Mouse (Mus musculus) layer of hippocampus, postnatal 10 days (tissue): ENCODE measurements around the gene Tmem262. TPM values are rescaled to one million over a fixed set of nuclear protein-coding genes. Genes with fewer than 3 reads are reported as not detected.

Experiments used
- DNase-seq, 2 experiments: peaks; one replicate each; pipeline ENCODE4 v3.0.0; 2021; ENCODE audit warnings: low spot score in 2 of 2
- total RNA-seq, 2 experiments: library from RNA; stranded (reverse); gene quantifications; 2 replicates each; pipeline ENCODE4 v1.2.3; 2021

The Tmem262 gene
- total RNA-seq, 2 experiments from 2014 or later: not detected

DNA sequence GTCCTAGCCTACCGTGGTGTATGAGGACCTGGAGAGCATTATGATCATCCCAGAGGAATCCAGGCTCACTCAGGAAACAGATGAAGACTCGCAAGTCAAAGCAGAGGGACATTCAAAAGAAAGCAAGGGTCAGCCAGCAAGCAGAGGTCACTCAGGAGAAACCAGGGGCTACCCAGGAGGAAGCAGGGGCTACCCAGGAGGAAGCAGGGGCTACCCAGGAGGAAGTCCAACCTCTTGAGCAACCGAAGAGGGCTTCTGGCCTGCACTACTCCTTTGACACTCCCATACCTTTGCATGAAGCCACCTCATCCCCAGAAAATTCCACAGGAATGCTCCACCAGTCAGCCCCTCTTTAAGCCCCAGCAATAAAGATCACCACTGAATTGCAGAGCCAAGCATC lies 18.0 kb downstream of the Tmem262 start:
- no peak for DNase-seq

DNA sequence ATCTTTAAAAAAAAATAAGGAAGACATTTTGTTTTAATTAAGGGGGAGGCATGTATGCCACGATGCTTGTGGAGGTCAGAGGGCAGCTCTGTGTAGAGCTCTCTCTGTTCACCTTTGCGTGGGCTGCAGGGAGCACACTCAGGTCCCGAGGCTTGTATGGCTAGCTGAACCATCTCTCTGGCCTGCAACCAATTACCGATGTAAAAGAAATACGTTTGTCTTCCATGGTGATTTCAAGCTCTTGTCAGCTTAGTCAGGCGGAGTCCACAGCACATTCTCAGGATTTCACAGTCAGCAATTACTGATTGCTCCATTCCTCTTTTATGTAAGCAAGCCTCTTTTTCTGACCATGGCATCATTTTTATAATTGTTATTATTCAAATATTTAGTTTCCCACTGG lies 21.4 kb downstream of the Tmem262 start:
- DNase-seq: no peak

DNA sequence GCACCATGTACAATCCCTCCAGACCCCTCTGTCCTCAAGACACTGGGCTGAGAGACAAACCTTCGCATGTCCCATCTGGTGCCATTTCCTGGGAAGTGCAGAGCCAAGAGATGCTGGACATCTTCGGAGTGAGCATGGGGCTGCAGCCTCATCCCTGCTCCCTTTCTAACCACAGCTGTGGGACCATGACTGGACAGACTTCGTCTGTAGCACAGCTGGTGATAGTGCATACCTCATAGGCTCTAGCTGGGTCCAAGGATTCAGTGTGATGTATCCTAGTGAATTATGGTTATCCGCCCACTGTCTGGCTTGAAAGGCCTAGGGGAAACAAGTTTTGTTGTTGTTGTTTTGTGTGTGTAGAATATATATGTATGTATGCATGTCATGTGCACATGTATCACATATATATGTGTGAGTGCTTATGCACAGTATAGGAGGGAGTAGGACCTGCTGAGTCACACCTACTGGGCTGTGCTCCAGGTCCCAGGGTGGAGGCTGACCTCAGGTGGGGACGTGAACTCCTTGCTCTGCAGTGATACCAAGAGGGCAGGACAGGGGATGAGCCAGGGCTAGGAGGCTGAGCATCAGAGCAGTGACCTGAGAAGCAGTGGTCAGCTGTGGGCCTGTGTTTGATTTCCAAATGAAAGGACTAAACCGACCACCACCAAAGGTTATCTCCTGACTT lies 22.5 kb downstream of the Tmem262 start:
- DNase-seq: no peak

DNA sequence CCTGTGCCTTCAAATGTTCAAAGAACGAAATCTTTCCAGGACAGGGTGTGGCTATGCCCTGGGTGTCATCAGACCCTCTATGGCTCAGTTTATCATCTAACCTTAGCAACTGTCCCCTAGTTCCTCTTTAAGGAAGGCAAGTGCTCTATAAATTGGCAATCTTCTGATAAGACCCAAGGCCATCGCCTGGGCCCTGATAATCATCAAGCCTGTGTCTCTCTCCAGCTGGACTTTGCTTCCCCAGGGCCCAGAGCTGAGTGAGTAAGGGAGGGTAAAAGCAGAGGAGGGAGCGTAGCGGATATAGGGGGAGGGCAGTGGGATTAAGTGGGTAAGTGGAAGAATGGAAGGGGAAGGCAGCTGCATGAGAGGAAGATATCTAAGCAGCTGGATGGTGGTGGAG lies 24.6 kb downstream of the Tmem262 start:
- no peak for DNase-seq

DNA sequence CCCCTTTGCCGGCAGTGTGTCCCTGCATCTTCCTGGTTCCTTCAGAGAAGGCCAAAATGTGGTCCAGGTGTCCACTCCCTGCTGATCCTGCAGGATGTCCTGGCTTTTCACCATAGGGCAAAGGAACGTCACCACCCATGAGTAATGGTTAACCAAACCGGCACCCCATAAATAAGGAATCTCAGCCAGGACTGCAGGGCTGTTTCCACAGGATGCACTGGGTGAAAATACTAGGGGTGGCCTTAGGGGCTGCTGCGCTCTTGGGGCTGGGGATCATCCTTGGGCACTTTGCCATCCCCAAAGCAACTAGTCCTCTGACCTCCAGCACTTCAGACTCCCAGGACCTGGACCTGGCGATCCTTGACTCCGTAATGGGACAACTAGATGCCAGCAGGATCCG lies 25.8 kb downstream of the Tmem262 start, which contains the start of gene Naaladl1:
TSS of gene Naaladl1 (plus strand) at position 197 of the 400 bp plus-strand sequence.
- no peak for DNase-seq

DNA sequence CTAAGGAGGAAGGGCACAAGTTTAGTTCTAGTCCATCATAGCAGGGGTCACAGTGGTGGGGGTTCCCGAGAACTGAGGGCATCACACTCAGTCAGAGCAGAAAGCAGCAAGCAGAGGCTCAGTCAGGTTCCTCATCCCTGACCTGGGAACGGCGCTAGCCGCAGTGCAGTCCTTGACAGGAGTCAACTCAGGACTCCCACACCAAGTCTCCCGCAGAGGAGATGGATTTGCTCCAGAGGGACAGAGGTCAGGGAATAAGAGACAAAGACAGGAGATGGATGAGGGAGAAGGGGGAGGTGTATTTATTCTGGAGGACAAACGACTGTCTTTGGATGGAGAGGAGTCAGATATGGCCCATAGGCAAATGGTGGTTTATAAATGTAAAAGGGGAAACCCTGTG lies 33.3 kb downstream of the Tmem262 start:
- DNase-seq: no peak

DNA sequence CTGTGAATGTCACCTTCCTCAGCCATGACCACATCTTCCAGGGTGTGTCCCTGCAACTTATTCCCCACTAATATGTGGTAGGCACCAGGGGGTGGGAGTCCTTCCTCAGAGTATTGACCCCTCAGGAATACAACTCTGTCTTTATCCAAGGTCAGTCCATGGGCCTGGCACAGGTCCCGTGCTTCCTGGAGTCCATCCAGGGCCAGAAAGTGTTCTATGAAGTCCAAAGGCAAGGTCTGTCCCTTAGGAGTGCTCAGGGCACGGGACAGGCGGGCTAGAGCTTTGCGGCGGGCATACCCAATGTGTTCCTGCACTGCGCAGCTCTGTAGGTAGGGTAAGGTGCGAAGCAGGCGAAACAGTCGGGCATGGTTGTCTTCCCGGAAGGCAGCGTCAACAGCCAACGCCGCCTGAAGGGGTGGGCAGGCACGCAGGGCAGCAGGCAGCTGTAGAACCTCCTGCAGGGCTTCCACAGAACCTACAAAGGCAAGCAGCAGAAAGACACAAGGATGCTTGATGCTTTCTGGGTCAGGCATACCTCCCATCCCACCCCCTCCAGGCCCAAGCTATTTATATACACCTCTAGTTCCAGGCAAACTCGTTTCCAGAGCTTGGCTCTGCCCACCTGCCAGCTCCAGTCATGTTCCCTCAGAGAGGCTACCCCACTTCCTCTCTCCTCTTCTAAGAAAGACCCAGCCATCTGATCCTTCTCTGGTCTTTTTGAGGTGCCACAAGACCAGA lies 36.4 kb downstream of the Tmem262 start:
- DNase-seq: no peak

DNA sequence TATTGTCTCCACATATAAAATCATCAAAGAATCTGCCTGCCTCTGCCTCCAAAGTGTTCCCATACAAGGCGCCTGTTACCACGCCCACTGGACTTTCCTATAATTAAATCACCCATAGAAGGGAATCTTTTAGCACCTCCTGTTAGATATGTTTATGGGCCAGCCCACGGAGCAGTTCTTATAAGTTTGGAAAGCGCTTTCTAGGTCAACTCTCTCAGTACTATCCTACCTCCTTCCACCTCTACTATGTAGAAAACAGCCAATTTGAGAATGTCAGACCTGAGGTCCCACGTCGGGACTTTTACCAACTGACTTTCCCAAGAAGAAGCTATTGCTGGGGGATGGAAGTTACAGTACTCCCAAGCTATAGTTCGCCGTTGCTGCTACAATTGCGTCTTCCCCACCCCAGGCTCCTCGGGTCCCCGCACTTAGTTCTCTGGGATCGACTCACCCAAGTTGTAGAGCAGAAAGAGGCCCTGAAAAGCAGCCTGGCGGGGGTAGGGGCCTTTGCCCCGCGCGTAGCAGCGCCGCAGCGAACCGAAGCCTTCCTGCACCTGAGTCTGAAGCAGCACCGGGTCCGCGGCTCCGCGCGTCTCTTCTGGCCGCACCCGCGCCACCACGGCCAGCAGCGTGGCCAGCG lies 37.6 kb downstream of the Tmem262 start:
- DNase-seq: no peak

DNA sequence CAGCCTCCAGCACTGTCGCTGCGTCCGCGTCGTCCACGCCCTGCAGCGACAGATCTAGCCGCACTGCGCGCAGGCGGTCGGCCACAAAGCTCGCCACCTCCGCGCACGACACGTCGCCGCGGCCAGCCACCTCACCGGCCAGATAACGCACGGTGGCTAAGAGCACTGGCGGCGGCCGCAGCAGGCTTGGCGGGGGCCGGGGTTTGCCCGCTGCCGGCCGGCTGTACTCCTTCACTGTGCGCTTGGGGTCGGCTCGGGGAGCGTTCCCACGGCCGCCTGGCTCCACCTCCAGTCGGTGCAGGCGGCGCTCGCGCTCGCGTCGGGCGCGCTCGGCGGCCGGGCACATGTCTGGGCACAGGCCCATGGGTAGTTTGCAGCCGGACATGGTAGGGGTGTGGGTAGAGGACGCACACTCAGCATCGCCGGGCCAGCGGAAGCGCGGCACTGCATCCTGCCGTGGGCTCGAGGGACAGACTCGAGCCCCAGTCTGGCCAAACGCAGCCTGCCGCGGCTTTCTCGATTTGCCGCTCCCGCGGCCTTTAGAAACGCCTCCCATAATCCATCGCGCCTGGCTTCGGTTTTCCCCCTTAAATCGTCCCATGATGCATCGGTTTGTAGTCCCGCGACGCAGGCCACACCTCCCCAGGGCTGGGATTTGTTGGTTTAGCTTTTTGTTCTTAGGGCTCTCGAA lies 38.3 kb downstream of the Tmem262 start, which contains the start of gene Sac3d1:
TSS of gene Sac3d1 (minus strand) at position 665 of the 691 bp plus-strand sequence.
- peak; percentile 83 to 89 for DNase-seq

DNA sequence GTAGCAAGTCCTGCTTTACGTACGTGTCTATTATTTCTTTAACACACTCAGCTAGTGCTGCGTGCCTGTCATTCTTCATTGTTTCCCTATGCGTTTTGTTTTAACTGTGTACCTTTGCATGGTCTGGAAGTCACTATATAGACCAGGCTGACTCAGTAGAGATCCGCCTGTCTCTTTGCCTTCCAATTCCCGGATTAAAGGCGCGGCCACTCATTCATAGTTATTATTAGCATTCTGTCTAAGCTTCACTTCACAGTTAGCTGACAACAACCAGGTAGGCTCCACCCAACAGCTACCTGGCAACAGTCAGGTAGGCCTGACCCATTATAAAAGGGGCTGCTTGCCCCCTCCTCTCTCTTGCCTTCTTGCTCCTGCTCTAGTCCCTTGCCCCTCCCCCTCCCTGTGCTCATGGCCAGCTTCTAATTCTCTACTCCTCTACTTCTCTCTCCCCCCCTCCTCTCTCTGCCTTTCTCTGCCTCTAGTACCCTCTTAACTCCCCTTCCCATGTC lies 38.9 kb downstream of the Tmem262 start:
- no peak for DNase-seq

DNA sequence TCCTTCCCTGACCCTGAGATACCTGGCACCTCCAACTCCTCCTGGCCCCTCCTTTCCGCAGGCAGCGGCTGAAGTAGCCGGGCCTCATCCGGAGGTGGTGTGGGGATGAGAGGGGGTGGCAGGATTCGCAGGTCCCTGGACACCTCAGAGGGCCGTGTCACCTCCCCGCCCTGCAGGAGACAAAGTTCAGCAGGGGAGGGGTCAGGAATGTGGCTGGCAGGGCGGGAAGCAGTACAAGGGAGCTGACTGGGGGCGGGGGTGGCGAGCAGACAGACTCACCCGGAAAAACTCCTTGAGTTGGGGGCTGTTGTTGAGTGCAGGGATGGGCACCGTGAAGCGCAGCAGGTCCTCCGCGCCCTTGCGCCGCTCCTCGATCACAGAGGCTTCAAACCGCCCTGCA lies 41.9 kb downstream of the Tmem262 start:
- DNase-seq: no peak

DNA sequence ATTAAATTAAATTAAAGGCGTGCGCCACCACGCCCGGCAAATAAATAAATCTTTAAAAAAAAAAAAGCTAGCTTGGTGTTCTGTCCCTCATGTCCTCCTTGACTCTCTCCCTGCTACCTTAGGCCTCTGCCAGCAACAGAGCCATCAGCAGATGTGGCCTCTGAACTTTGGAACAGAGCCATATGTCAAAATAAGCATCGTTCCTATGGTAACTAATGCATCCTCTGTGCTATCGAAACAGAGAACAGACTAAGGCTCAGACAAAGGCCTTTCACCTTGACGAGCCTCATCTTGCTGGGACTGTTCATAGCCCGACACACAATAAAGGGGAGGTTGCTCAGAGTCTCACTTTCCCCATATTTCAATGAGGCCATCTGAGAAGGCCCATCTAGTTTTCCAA lies 43.5 kb downstream of the Tmem262 start:
- DNase-seq: no peak

DNA sequence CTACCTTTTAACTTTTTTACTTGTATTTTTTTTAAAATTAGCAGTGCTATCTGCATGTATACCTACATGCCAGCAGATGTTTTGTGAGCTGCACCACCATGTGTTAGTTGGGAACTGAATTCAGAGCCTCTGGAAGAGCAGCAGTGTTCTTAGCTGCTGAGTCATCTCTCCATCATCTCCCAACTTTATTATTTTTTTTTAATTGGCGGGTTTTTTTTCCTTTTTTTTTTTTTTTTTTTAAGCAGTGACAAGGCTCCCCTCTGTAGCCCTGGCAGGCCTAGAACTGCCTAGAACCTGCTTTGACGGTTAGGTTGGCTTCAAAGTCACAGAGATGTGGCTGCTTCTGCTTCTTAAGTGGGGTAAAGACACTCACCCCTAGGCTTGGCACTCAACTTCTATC lies 45.1 kb downstream of the Tmem262 start:
- DNase-seq: no peak

DNA sequence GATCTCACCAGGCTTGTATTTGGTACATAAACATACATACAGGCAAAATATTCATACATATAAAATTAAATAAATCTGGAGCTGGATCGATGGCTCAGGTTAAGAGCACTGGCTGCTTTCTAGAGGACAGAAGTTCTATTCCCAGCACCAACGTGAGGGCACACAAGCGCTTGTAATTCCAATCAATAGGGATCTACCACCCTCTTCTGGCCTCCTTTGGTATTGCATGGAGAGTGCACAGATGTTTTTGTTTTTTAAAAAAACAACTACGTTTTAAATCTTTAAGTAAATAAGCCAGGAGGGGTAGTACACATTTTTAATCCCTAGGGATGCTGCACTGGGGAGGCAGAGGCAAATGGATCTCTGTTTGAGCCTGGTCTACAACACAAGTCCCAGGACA lies 46.5 kb downstream of the Tmem262 start:
- DNase-seq: peak in 1 of 2 experiments; percentile 44

DNA sequence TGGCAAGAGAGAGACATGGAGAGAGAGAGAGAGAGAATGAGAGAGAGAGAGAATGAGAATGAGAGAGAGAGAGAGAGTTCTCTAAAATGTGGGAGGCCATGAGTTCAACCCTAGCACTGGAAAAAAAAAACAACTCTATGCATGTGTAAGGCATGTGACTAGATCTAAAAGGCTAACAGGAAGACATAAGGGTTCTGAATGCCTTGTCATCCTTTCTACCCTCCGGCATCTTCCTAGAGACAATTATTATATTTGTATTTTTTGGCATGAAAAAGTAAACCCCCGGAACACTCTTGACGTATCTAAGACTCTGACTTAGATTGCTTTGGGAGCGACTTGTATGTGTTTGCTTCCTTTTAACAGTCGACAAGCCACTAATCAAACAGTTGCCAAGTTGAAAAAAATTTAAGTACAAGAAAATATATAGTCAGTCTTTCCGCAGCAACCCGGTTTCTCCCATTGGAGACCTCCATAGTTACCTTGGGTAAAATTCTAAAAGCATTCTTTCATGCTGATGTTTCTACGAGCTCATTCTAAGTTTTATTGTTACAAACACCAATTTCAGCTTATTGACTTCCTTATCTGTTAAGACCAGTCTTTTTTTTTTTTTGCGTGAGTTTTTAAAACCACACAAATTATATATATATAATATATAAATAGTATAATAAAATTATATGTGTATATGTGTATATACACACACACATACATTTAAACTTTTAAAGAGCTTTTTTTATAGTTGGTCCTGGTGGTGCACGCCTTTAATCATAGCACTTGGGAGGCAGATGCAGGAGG lies 47.2 kb downstream of the Tmem262 start:
- no peak for DNase-seq

DNA sequence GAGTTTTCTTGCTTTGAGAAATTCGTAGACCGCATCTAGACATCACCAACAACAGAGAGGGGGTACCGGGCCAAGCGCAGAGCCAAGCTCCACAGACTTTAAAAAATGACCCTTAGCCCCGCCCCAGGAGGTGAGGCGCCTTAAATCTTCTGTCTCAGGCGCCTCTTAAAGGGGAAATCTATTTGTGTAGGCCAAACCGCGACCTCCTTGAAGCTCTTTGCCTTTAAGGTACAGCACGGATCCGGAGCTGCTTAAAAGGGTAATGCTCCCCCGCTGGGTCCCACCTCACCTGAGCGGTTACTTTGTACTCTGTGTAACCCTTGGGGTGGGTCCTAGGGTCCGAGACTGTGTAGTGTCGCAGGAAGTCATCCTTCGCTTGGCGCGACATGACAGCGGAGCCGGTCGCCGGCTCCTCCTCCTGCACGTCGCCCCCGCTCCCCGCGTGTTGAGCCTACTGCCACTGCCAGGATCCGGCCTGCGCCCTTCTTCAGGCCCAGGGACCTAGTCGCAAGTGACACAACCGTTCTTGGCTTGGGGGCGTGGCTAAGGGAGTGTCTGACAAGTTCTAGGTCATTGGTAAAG lies 48.0 kb downstream of the Tmem262 start, which contains the start of gene Snx15:
TSS of gene Snx15 (minus strand) at position 545 of the 582 bp plus-strand sequence.
- peak; percentile 92 to 93 for DNase-seq
